Mouse (Mus musculus): ENCODE measurements at regions not wholly inside any gene's neighbourhood (a gene's known extent, or its start where the extent isn't known, plus 50 kb on each side); places are given as distances from the start of the nearest gene placed in this dataset.

- H3K27me3 ChIP-seq (replicated peaks): peaks cover 67% of the 10 kb centered on the region
- no peak overlapping the region for H3K4me3 ChIP-seq (replicated peaks in 1 of 3; ENCODE audit: low read depth in 2 of 3, low read length in 2 of 3, poor library complexity in 1 of 3)
- H3K36me3 ChIP-seq (replicated peaks in 1 of 2; ENCODE audit: control insufficient read depth in 1 of 2, insufficient read depth in 1 of 2, low read length in 1 of 2): no peaks in the 10 kb centered on the region
- peaks cover 0 to 4% of the 10 kb centered on the region in 2 experiments; a peak in 2 of 4 replicates for H3K4me1 ChIP-seq (ENCODE audit: control insufficient read depth in 1 of 2, insufficient read depth in 2 of 2)
- in situ Hi-C loops (cut with MboI; ENCODE audit: low pct_ligation_motif_present, low pct_unique_long_range_greater_than_20kb, low sequenced_read_pairs): no loop called here
- no peak overlapping the region for H3K4me2 ChIP-seq (ENCODE audit: insufficient read depth, low read depth, poor library complexity, severe bottlenecking)
- no peak overlapping the region for H3K9ac ChIP-seq (ENCODE audit: insufficient read depth, low read depth)
- TF ChIP-seq MEF2A (IDR thresholded peaks at IDR 0.05; ENCODE audit: borderline replicate concordance, low read depth, low read length) (no peak), RAD21 (IDR thresholded peaks at IDR 0.05; ENCODE audit: low read depth, low read length) (no peak), TCF12 (IDR thresholded peaks at IDR 0.05; ENCODE audit: low read depth, low read length) (no peak), MXI1 (IDR thresholded peaks at IDR 0.05; ENCODE audit: low read depth, low read length) (no peak), EP300 (IDR thresholded peaks at IDR 0.05; ENCODE audit: low read length) (no peak), SMC3 (IDR thresholded peaks at IDR 0.05; ENCODE audit: low read depth, low read length) (no peak), MYC (IDR thresholded peaks at IDR 0.05; ENCODE audit: low read depth, low read length) (no peak), E2F4 (IDR thresholded peaks at IDR 0.05; ENCODE audit: insufficient replicate concordance, low read depth, low read length) (no peak), ZKSCAN1 (IDR thresholded peaks at IDR 0.05; ENCODE audit: borderline replicate concordance, low read depth, low read length) (no peak), UBTF (IDR thresholded peaks at IDR 0.05; ENCODE audit: low read depth, low read length) (no peak), POLR2AphosphoS2 (IDR thresholded peaks at IDR 0.05; ENCODE audit: low read depth, low read length) (no peak), KAT2A (IDR thresholded peaks at IDR 0.05; ENCODE audit: insufficient replicate concordance, low read length) (no peak), PAX5 (IDR thresholded peaks at IDR 0.05; ENCODE audit: low read length) (no peak), ETS1 (conservative IDR thresholded peaks at IDR 0.05; ENCODE audit: low read depth, low read length) (no peak)
- dilution Hi-C loops (cut with MboI; ENCODE audit: extremely low pct_ligation_motif_present, extremely low pct_unique_long_range_greater_than_20kb, low sequenced_read_pairs): no loop called here
- H3K27ac ChIP-seq (ENCODE audit: insufficient read depth, low read depth): no peak overlapping the region
- no peaks in the 10 kb centered on the region for H3K9me3 ChIP-seq (replicated peaks; ENCODE audit: low read length)
- H3K79me2 ChIP-seq (replicated peaks; ENCODE audit: control insufficient read depth, extremely low read depth, insufficient read depth, poor library complexity, severe bottlenecking): no peaks in the 10 kb centered on the region
- DNase-seq (ENCODE audit: extremely low read depth): no peak
Observed at GRCm38 (mm10) chr13:56350705-56351400, 54.5 kb upstream of the Cxcl14 start.

- Histone ChIP-seq H3K4me3 (replicated peaks in 1 of 3; ENCODE audit: low read depth in 2 of 3, low read length in 2 of 3, poor library complexity in 1 of 3) (no peak overlapping the region), H3K9me3 (replicated peaks; ENCODE audit: low read length) (no peaks in the 10 kb centered on the region), H3K36me3 (replicated peaks in 1 of 2; ENCODE audit: control insufficient read depth in 1 of 2, insufficient read depth in 1 of 2, low read length in 1 of 2) (no peaks in the 10 kb centered on the region), H3K4me1 (ENCODE audit: control insufficient read depth in 1 of 2, insufficient read depth in 2 of 2) (peaks cover 0 to 4% of the 10 kb centered on the region in 2 experiments; a peak in 2 of 4 replicates), H3K27ac (ENCODE audit: insufficient read depth, low read depth) (no peak overlapping the region), H3K27me3 (replicated peaks) (peaks cover 69% of the 10 kb centered on the region), H3K4me2 (ENCODE audit: insufficient read depth, low read depth, poor library complexity, severe bottlenecking) (no peak overlapping the region), H3K9ac (ENCODE audit: insufficient read depth, low read depth) (no peak overlapping the region), H3K79me2 (replicated peaks; ENCODE audit: control insufficient read depth, extremely low read depth, insufficient read depth, poor library complexity, severe bottlenecking) (no peaks in the 10 kb centered on the region)
- TF ChIP-seq HCFC1 (IDR thresholded peaks at IDR 0.05; ENCODE audit: low read depth, low read length) (no peak), USF1 (IDR thresholded peaks at IDR 0.05; ENCODE audit: low read depth, low read length) (no peak), SIN3A (IDR thresholded peaks at IDR 0.05; ENCODE audit: low read length) (no peak), RCOR1 (conservative IDR thresholded peaks at IDR 0.05; ENCODE audit: low read depth, low read length) (no peak), TBP (conservative IDR thresholded peaks at IDR 0.05; ENCODE audit: low read depth, low read length) (no peak), E2F4 (IDR thresholded peaks at IDR 0.05; ENCODE audit: insufficient replicate concordance, low read depth, low read length) (no peak), ZNF384 (IDR thresholded peaks at IDR 0.05; ENCODE audit: low read depth, low read length) (no peak), CTCF (conservative IDR thresholded peaks at IDR 0.05 in 1 of 2, IDR thresholded peaks at IDR 0.05 in 1 of 2; ENCODE audit: low read depth in 2 of 2, low read length in 2 of 2) (no peak), SMC3 (IDR thresholded peaks at IDR 0.05; ENCODE audit: low read depth, low read length) (no peak), KAT2A (IDR thresholded peaks at IDR 0.05; ENCODE audit: insufficient replicate concordance, low read length) (no peak), NELFE (IDR thresholded peaks at IDR 0.05; ENCODE audit: low read depth, low read length) (no peak), ZKSCAN1 (IDR thresholded peaks at IDR 0.05; ENCODE audit: borderline replicate concordance, low read depth, low read length) (no peak)
- no peak for DNase-seq (ENCODE audit: extremely low read depth)
- dilution Hi-C loops (cut with MboI; ENCODE audit: extremely low pct_ligation_motif_present, extremely low pct_unique_long_range_greater_than_20kb, low sequenced_read_pairs): no loop called here
- in situ Hi-C loops (cut with MboI; ENCODE audit: low pct_ligation_motif_present, low pct_unique_long_range_greater_than_20kb, low sequenced_read_pairs): no loop called here
Observed at GRCm38 (mm10) chr13:56351401-56351735, 55.0 kb upstream of the Cxcl14 start.
